In genomic region chr1:43882576-43882975, GRCm38 (mm10) we compare ENCODE assay signal across 19 mouse cellular contexts. TPM values are rescaled to one million over a fixed set of nuclear protein-coding genes. Genes with fewer than 3 reads are reported as not detected.
DNase-seq lines count a peak whose midpoint lies in the region; ATAC-seq lines count a peak whose summit lies in the region.
"Had no signal": no experiment of that assay in that cellular context is flagged by ENCODE, and none has a peak within 500 bp of the region (broad histone marks: within the 10 kb centered on the region; RNA-seq: fewer than 3 reads in every experiment).

No protein-coding gene starts in this region.

- DNase-seq in hindbrain, embryonic 10.5 days (ENCODE audit: low spot score): no peak
- DNase-seq in hindbrain, embryonic 14.5 days (ENCODE audit: low spot score): no peak
- DNase-seq in neural tube, embryonic 10.5 days (ENCODE audit: extremely low spot score, low spot score): no peak
- no peak for DNase-seq in kidney, adult 18-20 months
- no peak for DNase-seq in ovary, postnatal 10 days (ENCODE audit: low spot score)
- DNase-seq: B cell, adult 2 months; cerebellum, adult 8-10 months; gastrocnemius, postnatal 25 days; heart, adult 2 months; heart, postnatal 10 days; liver had no signal

- no peak for ATAC-seq in hindbrain, embryonic 14.5 days (ENCODE audit: low FRiP score)
- 0 out of 2 replicates have a peak, but pooled peaks have one; percentile 27 for ATAC-seq in neural tube, embryonic 13.5 days (ENCODE audit: low read depth)
- no peak for ATAC-seq in embryonic facial prominence, embryonic 12.5 days (ENCODE audit: insufficient number of reproducible peaks, insufficient read depth, low FRiP score, low TSS enrichment)
- ATAC-seq: forebrain, embryonic 14.5 days; intestine, embryonic 16.5 days had no signal

- H3K9me3 ChIP-seq in hindbrain, embryonic 10.5 days: no peaks in the 10 kb centered on the region
- no peaks in the 10 kb centered on the region for H3K9me3 ChIP-seq in hindbrain, embryonic 14.5 days (ENCODE audit: control insufficient read depth, low read length)
- H3K9me3 ChIP-seq in neural tube, embryonic 13.5 days: no peaks in the 10 kb centered on the region
- H3K9me3 ChIP-seq in embryonic facial prominence, embryonic 12.5 days: no peaks in the 10 kb centered on the region
- H3K9me3 ChIP-seq: G1E; hindbrain, embryonic 15.5 days; kidney, embryonic 15.5 days had no signal

- peaks cover 11% of the 10 kb centered on the region for H3K4me1 ChIP-seq in hindbrain, embryonic 10.5 days (replicated peaks)
- no peaks in the 10 kb centered on the region for H3K4me1 ChIP-seq in hindbrain, embryonic 14.5 days (replicated peaks; ENCODE audit: control insufficient read depth, insufficient read depth, low read length)
- H3K4me1 ChIP-seq in neural tube, embryonic 13.5 days (replicated peaks): no peaks in the 10 kb centered on the region; the same call in 1 of the 2 replicates
- H3K4me1 ChIP-seq in embryonic facial prominence, embryonic 12.5 days: peaks cover 10% of the 10 kb centered on the region; the same call in 1 of the 2 replicates
- H3K4me1 ChIP-seq: hindbrain, embryonic 15.5 days; kidney, embryonic 15.5 days had no signal

- no peak overlapping the region for H3K4me3 ChIP-seq in hindbrain, embryonic 10.5 days
- no peak overlapping the region for H3K4me3 ChIP-seq in hindbrain, embryonic 14.5 days (replicated peaks; ENCODE audit: low read length)
- H3K4me3 ChIP-seq in neural tube, embryonic 13.5 days: no peak overlapping the region
- no peak overlapping the region for H3K4me3 ChIP-seq in embryonic facial prominence, embryonic 12.5 days
- H3K4me3 ChIP-seq: erythroblast, embryonic 14.5 days; heart, adult 2 months; hindbrain, embryonic 15.5 days; kidney, embryonic 15.5 days had no signal

- H3K4me2 ChIP-seq in hindbrain, embryonic 14.5 days (replicated peaks): no peak overlapping the region
- H3K4me2 ChIP-seq in neural tube, embryonic 13.5 days: no peak overlapping the region
- H3K4me2 ChIP-seq in embryonic facial prominence, embryonic 12.5 days (replicated peaks): 0 out of 2 replicates have a peak overlapping the region, but pooled peaks have one; percentile 3
- H3K4me2 ChIP-seq: hindbrain, embryonic 15.5 days; kidney, embryonic 15.5 days had no signal

- no peaks in the 10 kb centered on the region for H3K36me3 ChIP-seq in hindbrain, embryonic 10.5 days
- H3K36me3 ChIP-seq in hindbrain, embryonic 14.5 days (replicated peaks; ENCODE audit: control insufficient read depth, insufficient read depth): no peaks in the 10 kb centered on the region
- H3K36me3 ChIP-seq in neural tube, embryonic 13.5 days: no peaks in the 10 kb centered on the region
- H3K36me3 ChIP-seq in embryonic facial prominence, embryonic 12.5 days: no peaks in the 10 kb centered on the region
- H3K36me3 ChIP-seq: G1E; hindbrain, embryonic 15.5 days; kidney, embryonic 15.5 days had no signal

- 0 out of 2 replicates have a peak overlapping the region, but pooled peaks have one; percentile 35 for H3K27ac ChIP-seq in hindbrain, embryonic 10.5 days
- no peak overlapping the region for H3K27ac ChIP-seq in hindbrain, embryonic 14.5 days
- no peak overlapping the region for H3K27ac ChIP-seq in neural tube, embryonic 13.5 days (replicated peaks)
- no peak overlapping the region for H3K27ac ChIP-seq in embryonic facial prominence, embryonic 12.5 days
- H3K27ac ChIP-seq: heart, adult 2 months; hindbrain, embryonic 15.5 days; kidney, embryonic 15.5 days had no signal

- no peaks in the 10 kb centered on the region for H3K27me3 ChIP-seq in hindbrain, embryonic 10.5 days (ENCODE audit: insufficient read depth, poor library complexity, severe bottlenecking)
- no peaks in the 10 kb centered on the region for H3K27me3 ChIP-seq in hindbrain, embryonic 14.5 days (ENCODE audit: control insufficient read depth, insufficient read depth, low read length)
- H3K27me3 ChIP-seq in neural tube, embryonic 13.5 days: no peaks in the 10 kb centered on the region
- H3K27me3 ChIP-seq in embryonic facial prominence, embryonic 12.5 days: no peaks in the 10 kb centered on the region
- H3K27me3 ChIP-seq: hindbrain, embryonic 15.5 days; kidney, embryonic 15.5 days had no signal

- no peak overlapping the region for H3K9ac ChIP-seq in hindbrain, embryonic 14.5 days
- H3K9ac ChIP-seq in neural tube, embryonic 13.5 days: no peak overlapping the region
- no peak overlapping the region for H3K9ac ChIP-seq in embryonic facial prominence, embryonic 12.5 days
- H3K9ac ChIP-seq: hindbrain, embryonic 15.5 days; kidney, embryonic 15.5 days had no signal

- 37% methylated on average over 11 of the region's 11 CpGs for WGBS in hindbrain, embryonic 10.5 days
- 31% methylated on average over 11 of the region's 11 CpGs for WGBS in hindbrain, embryonic 14.5 days
- 35% methylated on average over 11 of the region's 11 CpGs for WGBS in neural tube, embryonic 13.5 days
- WGBS in embryonic facial prominence, embryonic 12.5 days: 27% methylated on average over 11 of the region's 11 CpGs

RNA-seq across cellular contexts. Expression of gene Tpp2, which starts 50.9 kb away (rescaled TPM):
- 61.5 and 73.7 TPM in 2 replicates for polyA plus RNA-seq in hindbrain, embryonic 10.5 days (2016; fragmentation: Nextera tagmentation; extraction: Ambion mirVana)
- 59.1 and 60.5 TPM in 2 replicates for polyA plus RNA-seq in hindbrain, embryonic 14.5 days (2014; fragmentation: Nextera tagmentation; extraction: Ambion mirVana)
- polyA plus RNA-seq in neural tube, embryonic 13.5 days (2015; fragmentation: Nextera tagmentation; extraction: Ambion mirVana): 69.2 and 70.2 TPM in 2 replicates
- 67.0 and 67.8 TPM in 2 replicates for polyA plus RNA-seq in embryonic facial prominence, embryonic 12.5 days (2016; fragmentation: Nextera tagmentation; extraction: Ambion mirVana)

RNA-seq across cellular contexts. Expression of gene Uxs1, which starts 55.0 kb away (rescaled TPM):
- 19.3 and 19.4 TPM in 2 replicates for polyA plus RNA-seq in hindbrain, embryonic 10.5 days (2016; fragmentation: Nextera tagmentation; extraction: Ambion mirVana)
- polyA plus RNA-seq in hindbrain, embryonic 14.5 days (2014; fragmentation: Nextera tagmentation; extraction: Ambion mirVana): 16.8 and 17.7 TPM in 2 replicates
- 18.2 and 22.0 TPM in 2 replicates for polyA plus RNA-seq in neural tube, embryonic 13.5 days (2015; fragmentation: Nextera tagmentation; extraction: Ambion mirVana)
- 23.1 and 24.9 TPM in 2 replicates for polyA plus RNA-seq in embryonic facial prominence, embryonic 12.5 days (2016; fragmentation: Nextera tagmentation; extraction: Ambion mirVana)
